Mouse (Mus musculus): ENCODE results near the gene Fyn.

The Fyn gene

GRCm38 (mm10) chr10:39568991-39569390 is 200.3 kb downstream of the Fyn start:
- no peak for DNase-seq (ENCODE audit: low read depth, low spot score)

DNA sequence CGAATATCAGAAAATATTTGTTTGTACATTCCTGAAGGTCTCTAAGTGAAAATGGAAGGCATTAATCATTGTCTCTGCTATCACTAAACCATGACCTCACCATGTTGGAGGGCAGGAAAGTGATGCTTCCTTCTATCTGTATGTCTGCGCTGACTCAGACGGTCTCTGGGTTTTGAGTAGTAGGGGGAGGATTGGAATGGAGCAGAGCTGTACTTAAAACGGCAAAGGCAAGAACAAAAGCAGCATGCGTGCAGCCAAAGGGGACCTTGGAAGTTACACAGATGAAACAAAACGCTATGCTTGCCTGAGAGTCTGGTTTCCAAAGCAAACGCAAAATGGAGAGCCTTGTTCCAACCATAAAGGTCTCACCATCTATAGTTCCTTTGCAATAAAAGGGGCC is 202.4 kb downstream of the Fyn start:
- no peak for DNase-seq (ENCODE audit: low read depth, low spot score)

GRCm38 (mm10) chr10:39572050-39572671 is 203.5 kb downstream of the Fyn start:
- no peak for DNase-seq (ENCODE audit: low read depth, low spot score)

- DNase-seq (ENCODE audit: low read depth, low spot score) = no peak
These were observed 204.0 kb downstream of the Fyn start for GRCm38 (mm10) chr10:39572672-39573051.

- DNase-seq (ENCODE audit: low read depth, low spot score) = no peak
These were observed 207.8 kb downstream of the Fyn start for GRCm38 (mm10) chr10:39576466-39576865.

- no peak for DNase-seq (ENCODE audit: low read depth, low spot score)
These were observed 211.8 kb downstream of the Fyn start for GRCm38 (mm10) chr10:39580477-39580876.

- no peak for DNase-seq (ENCODE audit: low read depth, low spot score)
These were observed 213.7 kb downstream of the Fyn start for GRCm38 (mm10) chr10:39582385-39582784.

DNA sequence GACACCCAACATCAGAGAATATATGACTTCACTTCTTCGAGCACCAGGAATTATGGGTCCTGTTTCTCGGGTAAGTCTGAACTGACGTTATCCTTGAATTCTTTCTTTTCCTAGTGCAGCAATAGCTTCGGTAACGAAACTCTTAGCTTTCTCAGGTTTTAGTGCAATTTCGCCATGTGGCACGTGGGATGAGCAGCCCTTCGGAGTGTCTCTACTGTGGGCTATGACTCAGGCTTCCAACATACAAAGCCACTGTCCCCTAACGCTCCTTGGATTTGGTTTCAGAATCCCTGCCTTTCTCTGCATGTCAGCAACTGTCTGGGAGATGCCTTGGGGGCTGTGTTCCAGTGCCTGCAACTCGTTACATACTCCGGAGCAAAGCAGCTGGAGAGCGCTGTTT is 215.1 kb downstream of the Fyn start:
- DNase-seq (ENCODE audit: low read depth, low spot score) = no peak

DNA sequence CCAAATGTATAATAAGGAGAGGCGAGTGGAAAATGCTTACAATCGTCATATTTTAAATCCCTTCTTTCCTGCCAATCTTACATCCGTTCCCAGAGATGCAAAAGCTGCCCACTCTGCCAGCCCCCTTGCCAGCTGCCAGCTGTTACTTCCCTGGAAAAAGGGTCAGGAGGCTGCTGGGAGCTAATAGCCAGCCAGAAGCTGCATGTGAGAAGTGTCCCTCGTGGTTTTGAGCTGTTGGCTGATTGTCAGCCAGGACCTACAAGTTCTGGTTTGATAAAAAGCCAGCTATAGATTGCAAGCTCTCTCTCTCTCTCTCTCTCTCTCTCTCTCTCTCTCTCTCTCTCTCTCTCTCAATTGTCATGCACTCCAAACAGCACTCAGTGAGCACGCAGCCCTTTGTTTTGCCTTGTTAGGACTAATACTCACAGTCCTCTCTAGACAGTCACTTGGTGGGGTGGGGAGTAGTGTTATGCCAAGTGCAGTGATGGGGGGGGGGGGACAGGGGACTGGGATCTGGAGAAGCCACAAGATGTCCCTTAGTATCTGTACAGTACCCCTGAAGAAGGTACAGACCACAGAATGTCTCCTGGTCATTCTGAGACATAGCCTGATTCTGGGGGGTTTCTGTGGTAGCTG is 218.8 kb downstream of the Fyn start:
- peak; percentile 35 for DNase-seq (ENCODE audit: low read depth, low spot score)

DNA sequence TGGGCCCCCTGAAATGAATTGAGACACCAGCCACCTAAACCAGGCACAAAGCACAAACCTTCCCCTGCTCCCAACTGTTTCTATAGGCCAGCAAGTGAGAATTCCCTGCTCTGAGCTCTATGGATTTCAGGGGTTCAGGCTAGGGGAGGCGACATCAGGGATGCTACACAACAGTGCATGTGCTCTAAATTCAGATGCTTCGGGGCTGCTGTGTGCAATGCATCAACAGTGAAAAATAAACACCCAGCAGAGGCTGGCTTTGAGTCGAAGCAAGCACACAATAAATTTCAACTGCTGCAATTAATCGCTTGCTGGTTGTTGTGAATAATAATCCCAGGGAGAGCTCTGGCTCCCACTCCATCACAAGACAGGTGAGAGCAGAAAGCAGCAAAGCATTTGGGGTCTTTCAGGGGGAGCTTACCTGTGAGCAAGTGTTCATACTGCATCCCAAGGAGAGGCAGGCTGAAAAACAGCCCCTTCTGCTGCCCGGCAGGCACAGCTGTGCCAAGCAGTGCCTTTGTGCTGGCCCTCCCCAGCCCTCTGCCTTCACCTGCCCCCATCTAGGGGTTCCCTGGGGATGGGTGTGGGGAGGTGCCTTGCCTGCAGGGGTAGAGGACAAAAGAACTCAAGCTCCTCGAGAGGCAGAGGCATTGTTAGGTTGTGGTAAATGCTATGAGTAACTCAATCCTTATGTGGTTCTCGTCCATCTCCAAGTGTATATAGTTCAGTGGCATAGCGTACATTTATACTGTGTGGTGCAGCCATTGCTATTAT is 219.5 kb downstream of the Fyn start:
- DNase-seq (ENCODE audit: low read depth, low spot score) = no peak

- DNase-seq (ENCODE audit: low read depth, low spot score) = no peak
These were observed 221.3 kb downstream of the Fyn start for GRCm38 (mm10) chr10:39589765-39590546.

- DNase-seq (ENCODE audit: low read depth, low spot score) = no peak
These were observed 222.0 kb downstream of the Fyn start for GRCm38 (mm10) chr10:39590629-39591028.

DNA sequence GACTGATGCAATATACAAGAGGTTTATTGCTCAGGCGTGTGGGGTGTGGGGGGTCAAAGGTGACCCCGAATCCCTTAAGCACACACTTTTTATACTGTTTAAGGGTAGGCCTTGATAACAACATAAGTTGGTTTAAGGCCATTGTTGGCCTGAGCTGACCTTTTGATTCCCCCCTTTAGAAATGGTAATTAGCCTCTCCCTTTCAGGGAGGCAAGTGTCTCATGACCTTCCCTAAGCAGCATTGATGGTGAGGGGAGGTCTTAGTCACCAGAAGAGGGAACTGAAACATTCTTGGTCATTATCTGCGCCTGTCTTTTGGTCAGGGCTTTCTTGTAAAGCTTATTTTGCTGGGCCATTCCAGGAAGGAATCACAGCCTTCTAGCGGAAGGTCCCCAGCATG is 223.8 kb downstream of the Fyn start:
- DNase-seq (ENCODE audit: low read depth, low spot score) = no peak

DNA sequence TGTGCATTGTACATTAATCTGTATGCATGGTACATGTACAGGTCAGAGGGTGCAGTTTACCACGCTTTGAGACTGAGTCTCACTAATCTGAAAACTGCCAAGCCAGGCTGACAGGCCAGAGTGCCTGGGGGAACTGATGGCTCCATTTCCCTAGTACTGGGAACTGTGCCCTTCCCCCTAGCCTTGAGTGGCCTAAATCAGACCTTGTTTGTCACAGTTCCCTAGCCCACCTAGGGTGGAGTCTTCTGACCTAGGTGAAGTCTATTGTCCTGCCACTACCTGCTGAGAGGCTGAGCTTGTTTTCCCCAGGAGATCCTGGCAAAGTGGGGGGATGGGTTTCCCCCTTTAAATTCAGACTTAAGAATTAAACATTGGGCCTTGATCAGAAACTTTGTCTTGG is 226.1 kb downstream of the Fyn start:
- DNase-seq (ENCODE audit: low read depth, low spot score) = no peak

- no peak for DNase-seq (ENCODE audit: low read depth, low spot score)
These were observed 227.2 kb downstream of the Fyn start for GRCm38 (mm10) chr10:39595862-39596261.

DNA sequence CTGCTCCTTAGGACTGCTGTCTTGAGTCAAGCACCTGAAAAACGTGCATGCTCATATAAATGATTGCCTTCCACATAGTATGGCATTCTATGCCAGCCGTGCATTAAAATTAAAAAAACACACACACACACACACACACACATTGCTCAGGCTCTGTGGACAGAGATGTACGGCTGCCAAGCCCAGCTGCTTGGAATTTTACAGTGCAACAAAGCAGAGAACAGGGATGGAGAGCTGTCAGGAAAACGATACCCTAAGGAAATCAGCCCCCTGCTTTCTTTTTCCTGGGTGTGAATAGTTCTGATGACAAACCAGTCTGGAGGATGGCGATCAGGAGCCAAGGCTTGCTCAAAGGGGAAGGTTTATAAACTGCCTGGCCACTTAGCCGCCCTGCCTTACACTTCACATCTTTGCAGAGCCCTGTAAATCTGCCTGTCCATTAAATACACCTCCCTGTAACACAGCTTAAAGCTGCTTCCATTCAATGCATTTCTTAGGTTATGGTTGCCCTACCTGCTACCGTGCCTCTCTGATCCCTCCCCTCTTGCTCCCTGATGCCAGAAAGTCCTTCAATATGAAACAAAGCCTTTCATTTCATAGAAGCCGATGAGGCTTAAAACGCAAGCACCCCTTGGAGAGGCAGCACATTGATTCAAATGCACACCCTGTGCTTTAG is 228.6 kb downstream of the Fyn start:
- no peak for DNase-seq (ENCODE audit: low read depth, low spot score)

- no peak for DNase-seq (ENCODE audit: low read depth, low spot score)
These were observed 229.1 kb downstream of the Fyn start for GRCm38 (mm10) chr10:39597792-39598183.

DNA sequence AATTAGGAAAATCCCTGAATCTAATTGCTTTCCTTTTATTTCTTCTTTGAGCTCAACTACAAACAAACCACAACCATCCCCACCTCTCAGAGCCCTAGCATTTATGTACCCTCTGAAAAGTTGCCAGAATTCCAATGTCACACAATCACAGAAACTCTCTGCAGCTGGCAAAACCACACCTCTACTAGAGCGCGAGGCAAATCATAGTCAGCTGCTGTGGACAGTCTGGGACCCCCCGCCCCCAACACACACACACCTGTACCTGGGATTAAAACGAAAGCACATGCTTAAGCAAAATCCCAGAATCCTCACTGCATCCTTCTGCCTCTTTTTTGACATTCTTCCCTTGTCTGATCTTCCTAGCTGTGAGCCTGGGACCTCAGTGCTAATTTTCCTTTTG is 230.9 kb downstream of the Fyn start:
- no peak for DNase-seq (ENCODE audit: low read depth, low spot score)

DNA sequence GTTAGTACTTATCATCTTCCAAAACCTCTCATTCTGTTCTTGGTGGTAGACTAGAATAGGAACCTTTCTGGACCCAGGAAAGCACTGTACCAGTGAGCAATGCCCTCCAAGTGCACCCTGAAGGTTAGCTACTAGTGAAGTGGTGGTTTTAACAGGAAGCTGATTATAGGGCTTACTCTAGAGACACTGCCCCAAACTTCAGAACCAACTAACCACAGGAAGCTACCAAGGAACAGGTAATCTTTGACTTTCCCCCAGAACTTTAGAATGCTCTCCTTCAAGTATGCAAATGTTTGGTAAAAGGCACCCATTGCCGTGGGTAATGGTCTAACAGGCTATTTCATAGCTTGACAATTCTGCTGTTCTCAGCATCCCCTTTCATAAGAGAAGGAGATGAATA is 231.5 kb downstream of the Fyn start:
- no peak for DNase-seq (ENCODE audit: low read depth, low spot score)

DNA sequence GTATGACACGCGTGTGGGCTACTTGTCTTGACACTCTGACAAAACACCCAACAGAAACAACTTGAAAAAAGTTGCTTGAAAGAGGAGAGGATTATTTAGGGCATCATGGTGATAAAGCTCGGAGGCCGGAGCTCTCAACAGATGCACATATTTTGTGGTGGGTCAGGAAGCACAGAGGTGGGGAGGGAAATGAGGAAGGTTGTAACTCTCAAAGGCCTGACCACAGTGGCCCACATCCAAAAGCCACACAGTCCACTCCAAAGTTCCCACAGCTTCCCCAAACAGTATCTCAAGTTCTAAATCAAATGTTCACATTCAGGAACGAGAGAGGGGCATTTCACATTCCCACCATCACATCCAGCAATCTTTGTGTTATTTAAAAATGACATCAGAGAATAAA is 232.4 kb downstream of the Fyn start:
- no peak for DNase-seq (ENCODE audit: low read depth, low spot score)

DNA sequence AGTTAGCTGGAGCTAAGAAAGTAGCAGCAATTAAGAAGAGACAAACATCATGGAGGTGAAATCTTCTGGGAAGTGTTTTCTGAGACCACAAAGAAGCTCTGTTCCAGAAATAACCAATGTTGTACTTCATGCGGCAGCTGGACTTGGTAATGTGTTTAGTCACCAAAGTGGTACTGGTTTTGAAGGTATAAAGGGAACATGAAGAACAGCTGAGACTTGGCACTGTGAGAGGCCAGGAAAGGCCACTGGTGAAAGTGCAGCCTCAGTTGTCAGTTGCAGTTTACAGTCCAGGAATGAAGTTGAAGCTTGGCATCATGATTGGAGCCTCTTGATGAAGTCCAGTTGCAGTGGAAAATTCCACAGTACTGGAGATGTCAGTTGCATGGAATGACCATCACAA is 237.8 kb downstream of the Fyn start:
- no peak for DNase-seq (ENCODE audit: low read depth, low spot score)

- DNase-seq (ENCODE audit: low read depth, low spot score) = no peak
These were observed 242.6 kb downstream of the Fyn start for GRCm38 (mm10) chr10:39611234-39611633.

Data from retina, postnatal 7 days (tissue).